Mouse (Mus musculus): Measurements from ENCODE around the gene Bnipl.
"Not testable (repeated sequence)": the region's sequence is repeated elsewhere in the genome, so short reads cannot be mapped to it uniquely, and the experiment has no call there.

The Bnipl gene

GRCm38 (mm10) chr3:95217255-95218134, 33.5 kb downstream of the Bnipl start, which contains the start of gene Gabpb2:
Gene Gabpb2, minus strand, starts transcription at chr3:95217916.
- peak; percentile 92 for DNase-seq (ENCODE audit: extremely low spot score, low read depth, low spot score)

GRCm38 (mm10) chr3:95216655-95217254, 34.2 kb downstream of the Bnipl start:
- peak; percentile 69 for DNase-seq (ENCODE audit: extremely low spot score, low read depth, low spot score)

- no peak for DNase-seq (ENCODE audit: extremely low spot score, low read depth, low spot score)
Measured at GRCm38 (mm10) chr3:95213609-95213975, 37.4 kb downstream of the Bnipl start.

GRCm38 (mm10) chr3:95212889-95213608, 37.9 kb downstream of the Bnipl start:
- DNase-seq (ENCODE audit: extremely low spot score, low read depth, low spot score), result not testable (repeated sequence)

GRCm38 (mm10) chr3:95210585-95210984, 40.4 kb downstream of the Bnipl start:
- no peak for DNase-seq (ENCODE audit: extremely low spot score, low read depth, low spot score)

GRCm38 (mm10) chr3:95208286-95208685, 42.7 kb downstream of the Bnipl start:
- no peak for DNase-seq (ENCODE audit: extremely low spot score, low read depth, low spot score)

GRCm38 (mm10) chr3:95203880-95204279, 47.1 kb downstream of the Bnipl start:
- no peak for DNase-seq (ENCODE audit: extremely low spot score, low read depth, low spot score)

GRCm38 (mm10) chr3:95200562-95200961, 50.4 kb downstream of the Bnipl start:
- no peak for DNase-seq (ENCODE audit: extremely low spot score, low read depth, low spot score)

GRCm38 (mm10) chr3:95200132-95200531, 50.9 kb downstream of the Bnipl start:
- DNase-seq (ENCODE audit: extremely low spot score, low read depth, low spot score), result no peak

- DNase-seq (ENCODE audit: extremely low spot score, low read depth, low spot score), result no peak
Measured at GRCm38 (mm10) chr3:95199101-95199500, 51.9 kb downstream of the Bnipl start.

- no peak for DNase-seq (ENCODE audit: extremely low spot score, low read depth, low spot score)
Measured at GRCm38 (mm10) chr3:95195772-95196171, 55.2 kb downstream of the Bnipl start.

GRCm38 (mm10) chr3:95194721-95195135, 56.3 kb downstream of the Bnipl start:
- no peak for DNase-seq (ENCODE audit: extremely low spot score, low read depth, low spot score)
